Mouse (Mus musculus): Measurements from ENCODE around the gene Dyrk1a.

DNA sequence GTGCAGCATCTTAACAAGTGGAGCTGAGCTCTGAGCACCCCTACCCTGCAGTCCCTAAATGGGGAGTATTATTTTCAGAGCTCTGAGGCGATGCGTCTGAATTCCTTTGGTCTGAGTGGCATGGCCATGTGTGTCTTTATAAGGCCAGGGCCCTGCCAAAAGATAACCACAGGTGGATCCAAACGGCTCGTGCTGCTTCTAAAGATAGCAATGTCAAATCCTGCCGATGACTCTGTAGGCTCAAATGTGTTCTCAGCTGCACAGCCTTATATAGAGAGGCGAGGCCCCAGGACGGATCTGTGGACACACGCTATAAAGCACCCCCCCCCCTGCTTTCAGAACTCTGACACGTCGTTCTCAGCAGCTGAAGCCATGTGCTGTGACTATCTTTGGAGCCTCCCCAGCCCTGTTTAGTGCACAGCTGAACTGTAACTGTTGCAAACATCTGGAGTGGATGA lies 151.8 kb downstream of the Dyrk1a start:
- TF ChIP-seq CTCF (IDR thresholded peaks at IDR 0.05) (no peak), POLR2A (IDR thresholded peaks at IDR 0.05; ENCODE audit: insufficient read depth, low read depth, low read length) (no peak), EP300 (IDR thresholded peaks at IDR 0.05; ENCODE audit: insufficient read depth, low read depth, low read length) (0 out of 2 replicates have a peak, but pooled peaks have one; percentile 46)

Data from heart, adult 2 months (tissue).